Mouse (Mus musculus) lung, postnatal 0 days (tissue): ENCODE measurements around the gene Myo5a.

ENCODE experiments used
- CTCF ChIP-seq: IDR thresholded peaks from 2 replicates; pipeline ENCODE4 v1.5.1; 2016; ENCODE audit warnings: antibody characterized with exemption, mild to moderate bottlenecking
- EP300 ChIP-seq: IDR thresholded peaks from 2 replicates; pipeline ENCODE4 v1.6.1; 2016; ENCODE audit warnings: antibody characterized with exemption, mild to moderate bottlenecking, control low read depth

- TF ChIP-seq CTCF (no peak), EP300 (no peak)
These were observed 125.5 kb downstream of the Myo5a start for GRCm38 (mm10) chr9:75196335-75196734.
